In the genomic region with DNA sequence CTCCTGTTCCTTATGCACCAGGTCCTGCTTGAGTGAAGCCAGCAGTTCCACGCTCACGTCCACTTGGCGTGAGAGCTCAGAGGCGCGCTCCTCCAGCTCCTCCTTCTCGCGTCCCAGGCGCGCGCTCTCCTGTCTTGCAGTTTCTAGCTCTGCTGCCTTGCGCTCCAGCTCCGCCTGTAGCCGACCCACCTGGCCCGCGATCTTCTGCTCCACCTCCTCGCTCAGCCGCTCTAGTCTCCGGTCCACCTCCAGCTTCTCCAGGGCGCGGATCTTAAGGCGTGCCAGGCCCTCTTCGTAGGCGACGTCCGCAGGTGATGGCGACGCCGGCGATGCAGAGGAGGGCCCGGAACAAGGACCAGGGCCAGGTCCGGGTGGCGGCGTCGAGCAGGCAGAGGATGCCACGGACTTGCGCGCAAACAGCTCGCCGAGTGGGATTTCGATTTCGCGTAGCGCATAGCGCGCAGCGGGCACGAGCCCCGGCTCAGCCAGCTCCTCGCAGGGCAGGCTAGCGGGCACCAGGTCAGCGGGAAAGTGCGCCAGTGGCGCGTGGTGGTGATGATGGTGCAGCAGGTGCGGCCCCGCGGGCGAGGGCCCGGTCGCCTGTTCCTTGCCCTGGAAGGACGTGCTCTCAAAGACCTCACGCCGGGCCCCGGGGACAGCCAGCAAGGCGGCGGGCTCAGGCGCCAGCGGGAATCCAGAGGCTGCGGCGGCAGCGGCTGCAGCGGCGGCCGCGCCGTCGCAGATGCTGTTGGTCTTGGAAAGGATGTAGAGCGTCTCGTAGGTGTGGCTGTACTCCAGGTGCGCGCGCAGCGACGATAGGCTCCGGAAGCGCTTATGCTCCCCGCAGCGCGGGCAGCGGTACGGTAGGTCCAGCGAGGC, we compare ENCODE assay signal across 8 mouse cellular contexts. TPM values are rescaled to one million over a fixed set of nuclear protein-coding genes. Genes with fewer than 3 reads are reported as not detected.
DNase-seq lines count a peak whose midpoint lies in the region; ATAC-seq and TF ChIP-seq lines count a peak whose summit lies in the region.

No protein-coding gene starts in this region.

- H3K9ac ChIP-seq in hindbrain, embryonic 11.5 days (ENCODE audit: low read depth, low read length): no peak overlapping the region
- H3K9ac ChIP-seq in midbrain, embryonic 14.5 days (replicated peaks; ENCODE audit: low read length): peak overlapping the region; percentile 23; the same call in 1 of the 2 replicates

- WGBS in cerebellum, adult 2 months: 8% methylated on average over 92 of the region's 92 CpGs
- WGBS in hindbrain, embryonic 11.5 days: 3% methylated on average over 80 of the region's 92 CpGs
- 4% methylated on average over 92 of the region's 92 CpGs for WGBS in midbrain, embryonic 14.5 days

- no peak for TF ChIP-seq POLR2A in cerebellum, adult 2 months (IDR thresholded peaks at IDR 0.05; ENCODE audit: borderline replicate concordance, insufficient read depth, low read length)

- no peak overlapping the region for H3K27ac ChIP-seq in cerebellum, adult 2 months (ENCODE audit: insufficient read depth, low read length)
- no peak overlapping the region for H3K27ac ChIP-seq in hindbrain, embryonic 11.5 days (ENCODE audit: low read depth, low read length)
- no peak overlapping the region for H3K27ac ChIP-seq in midbrain, embryonic 14.5 days (replicated peaks; ENCODE audit: low read depth, low read length)

- no peak for ATAC-seq in hindbrain, embryonic 11.5 days (ENCODE audit: low FRiP score)
- no peak for ATAC-seq in midbrain, embryonic 14.5 days (ENCODE audit: low FRiP score, low TSS enrichment)

- no peaks in the 10 kb centered on the region for H3K9me3 ChIP-seq in hindbrain, embryonic 11.5 days (ENCODE audit: control insufficient read depth, low read length)
- no peaks in the 10 kb centered on the region for H3K9me3 ChIP-seq in midbrain, embryonic 14.5 days (ENCODE audit: control insufficient read depth, low read length)

- H3K4me2 ChIP-seq in hindbrain, embryonic 11.5 days (replicated peaks; ENCODE audit: low read depth, low read length): peak overlapping the region; percentile 44
- peak overlapping the region; percentile 55 for H3K4me2 ChIP-seq in midbrain, embryonic 14.5 days (ENCODE audit: low read length)

- H3K36me3 ChIP-seq in hindbrain, embryonic 11.5 days (ENCODE audit: control insufficient read depth, insufficient read depth, low read length): no peaks in the 10 kb centered on the region
- H3K36me3 ChIP-seq in midbrain, embryonic 14.5 days (ENCODE audit: control insufficient read depth, insufficient read depth, low read length): peaks cover 12% of the 10 kb centered on the region

- TF ChIP-seq CTCF in cerebellum, adult 2 months (IDR thresholded peaks at IDR 0.05; ENCODE audit: borderline replicate concordance, insufficient read depth, low read depth, low read length): no peak

- no peaks in the 10 kb centered on the region for H3K27me3 ChIP-seq in cerebellum, adult 2 months (ENCODE audit: control insufficient read depth, insufficient read depth, low read length)
- H3K27me3 ChIP-seq in hindbrain, embryonic 11.5 days (ENCODE audit: control insufficient read depth, insufficient read depth, low read length): peaks cover 41% of the 10 kb centered on the region
- peaks cover 35% of the 10 kb centered on the region for H3K27me3 ChIP-seq in midbrain, embryonic 14.5 days (ENCODE audit: control insufficient read depth, insufficient read depth, low read length)

- H3K4me3 ChIP-seq in cerebellum, adult 2 months (replicated peaks; ENCODE audit: insufficient read depth, low read depth, low read length): peak overlapping the region; percentile 19
- peak overlapping the region; percentile 27 for H3K4me3 ChIP-seq in hindbrain, embryonic 11.5 days (ENCODE audit: low read depth, low read length)
- H3K4me3 ChIP-seq in midbrain, embryonic 14.5 days (replicated peaks; ENCODE audit: low read depth, low read length): peak overlapping the region; percentile 33

- peak; percentile 39 to 54 for DNase-seq in left cerebral cortex, adult 18-20 months (ENCODE audit: low spot score in 2 of 2)
- no peak for DNase-seq in left cerebral cortex, adult 9 months (ENCODE audit: low spot score in 2 of 2)
- peak; percentile 56 to 65 for DNase-seq in cerebellum, adult 2 months
- peak; percentile 44 for DNase-seq in hindbrain, embryonic 11.5 days (ENCODE audit: low spot score)
- peak; percentile 69 for DNase-seq in midbrain, embryonic 14.5 days
- DNase-seq in B cell, adult 2 months: no peak
- no peak for DNase-seq in kidney, adult 8-10 months
- no peak for DNase-seq in left cerebral cortex, postnatal 14 days (ENCODE audit: low spot score in 2 of 2)

- peaks cover 8% of the 10 kb centered on the region for H3K4me1 ChIP-seq in cerebellum, adult 2 months (ENCODE audit: control insufficient read depth, insufficient read depth, low read length)
- H3K4me1 ChIP-seq in hindbrain, embryonic 11.5 days (replicated peaks; ENCODE audit: control insufficient read depth, insufficient read depth, low read length): peaks cover 6% of the 10 kb centered on the region; the same call in 1 of the 2 replicates
- H3K4me1 ChIP-seq in midbrain, embryonic 14.5 days (ENCODE audit: control insufficient read depth, insufficient read depth, low read length): no peaks in the 10 kb centered on the region

- intact Hi-C loops in left cerebral cortex, postnatal 14 days (cut with DNase I): loop anchor here (10.0 kb wide), 1 partner anchor 421 kb away; a partner anchor contains a TSS

RNA-seq across cellular contexts. Expression of a gene that starts 18.7 kb away (rescaled TPM):
- 10 to 100 TPM; 91.2 to 92.5 TPM for total RNA-seq in left cerebral cortex, adult 18-20 months (2021)
- polyA plus RNA-seq in cerebellum, adult 2 months (2012; rRNA removed): 32.9 and 33.8 TPM in 2 replicates
- 0.89 and 0.93 TPM in 2 replicates for polyA plus RNA-seq in hindbrain, embryonic 11.5 days (2014; fragmentation: Nextera tagmentation; extraction: Ambion mirVana)
- polyA plus RNA-seq in midbrain, embryonic 14.5 days (2014; fragmentation: Nextera tagmentation; extraction: Ambion mirVana): 10.1 and 11.4 TPM in 2 replicates
- 100 to 1,000 TPM; 119 to 126 TPM for total RNA-seq in left cerebral cortex, postnatal 14 days (2021)

RNA-seq across cellular contexts. Expression of a gene that starts 29.3 kb away (rescaled TPM):
- total RNA-seq in left cerebral cortex, adult 18-20 months (2021): 10 to 100 TPM; 52.1 to 74.8 TPM
- 8.3 and 9.8 TPM in 2 replicates for polyA plus RNA-seq in cerebellum, adult 2 months (2012; rRNA removed)
- not detected in 2 replicates for polyA plus RNA-seq in hindbrain, embryonic 11.5 days (2014; fragmentation: Nextera tagmentation; extraction: Ambion mirVana)
- not detected in 2 replicates for polyA plus RNA-seq in midbrain, embryonic 14.5 days (2014; fragmentation: Nextera tagmentation; extraction: Ambion mirVana)
- 10 to 100 TPM; 50.3 to 64.1 TPM for total RNA-seq in left cerebral cortex, postnatal 14 days (2021)

RNA-seq across cellular contexts. Expression of a gene that starts 32.3 kb away (rescaled TPM):
- total RNA-seq in left cerebral cortex, adult 18-20 months (2021): 10 to 100 TPM; 20.3 to 28.0 TPM
- 21.2 and 21.5 TPM in 2 replicates for polyA plus RNA-seq in cerebellum, adult 2 months (2012; rRNA removed)
- 25.5 and 28.1 TPM in 2 replicates for polyA plus RNA-seq in hindbrain, embryonic 11.5 days (2014; fragmentation: Nextera tagmentation; extraction: Ambion mirVana)
- polyA plus RNA-seq in midbrain, embryonic 14.5 days (2014; fragmentation: Nextera tagmentation; extraction: Ambion mirVana): 15.0 and 18.5 TPM in 2 replicates
- 10 to 100 TPM; 27.1 to 34.0 TPM for total RNA-seq in left cerebral cortex, postnatal 14 days (2021)

RNA-seq across cellular contexts. Expression of a gene that starts 32.8 kb away (rescaled TPM):
- total RNA-seq in left cerebral cortex, adult 18-20 months (2021): 100 to 1,000 TPM; 227 to 234 TPM
- 207 TPM in 2 replicates for polyA plus RNA-seq in cerebellum, adult 2 months (2012; rRNA removed)
- 644 and 685 TPM in 2 replicates for polyA plus RNA-seq in hindbrain, embryonic 11.5 days (2014; fragmentation: Nextera tagmentation; extraction: Ambion mirVana)
- 589 and 591 TPM in 2 replicates for polyA plus RNA-seq in midbrain, embryonic 14.5 days (2014; fragmentation: Nextera tagmentation; extraction: Ambion mirVana)
- total RNA-seq in left cerebral cortex, postnatal 14 days (2021): 100 to 1,000 TPM; 209 to 210 TPM

RNA-seq across cellular contexts. Expression of a gene that starts 52.3 kb away (rescaled TPM):
- 10 to 100 TPM; 54.8 to 55.3 TPM for total RNA-seq in left cerebral cortex, adult 18-20 months (2021)
- polyA plus RNA-seq in cerebellum, adult 2 months (2012; rRNA removed): 35.3 and 38.8 TPM in 2 replicates
- polyA plus RNA-seq in hindbrain, embryonic 11.5 days (2014; fragmentation: Nextera tagmentation; extraction: Ambion mirVana): 52.4 and 53.1 TPM in 2 replicates
- 54.0 and 55.9 TPM in 2 replicates for polyA plus RNA-seq in midbrain, embryonic 14.5 days (2014; fragmentation: Nextera tagmentation; extraction: Ambion mirVana)
- 10 to 100 TPM; 33.8 to 34.7 TPM for total RNA-seq in left cerebral cortex, postnatal 14 days (2021)

Comparison
In these comparisons a context has a peak if more than half of its experiments do, and no peak if none do; other contexts are left out.
1. DNase-seq: peak in left cerebral cortex, adult 18-20 months (2 of 2), cerebellum, adult 2 months (2 of 2), hindbrain, embryonic 11.5 days (single experiment) and midbrain, embryonic 14.5 days (single experiment); none in left cerebral cortex, adult 9 months (0 of 2), B cell, adult 2 months (0 of 2), kidney, adult 8-10 months (0 of 2) and left cerebral cortex, postnatal 14 days (0 of 2).
2. Peak in every context shown above with its lines, with median percentiles within 50 percentile points of each other: H3K4me3 ChIP-seq.